Mouse (Mus musculus) myocyte (in vitro differentiated cells): ENCODE data around the gene Ctla2b. TPM values are rescaled to one million over a fixed set of nuclear protein-coding genes. Genes with fewer than 3 reads are reported as not detected.
A peak's percentile ranks its signal among the peaks of the same experiment; 100 is the strongest.
"Not testable (repeated sequence)": the region's sequence is repeated elsewhere in the genome, so short reads cannot be mapped to it uniquely, and the experiment has no call there.

ENCODE experiments used
- H3K27me3 ChIP-seq: one replicate; pipeline ENCODE4 v1.6.1; 2011; ENCODE audit not compliant: control insufficient read depth, insufficient read depth, insufficient read length
- H3K36me3 ChIP-seq: one replicate; pipeline ENCODE4 v1.6.1; 2011; ENCODE audit not compliant: control insufficient read depth, insufficient read depth
- H3K4me2 ChIP-seq: one replicate; pipeline ENCODE4 v1.6.1; 2011; ENCODE audit warnings: low read depth, control low read depth
- H3K4me3 ChIP-seq: one replicate; pipeline ENCODE4 v1.5.1; 2011; ENCODE audit warnings: mild to moderate bottlenecking, control low read depth, moderate library complexity
- H3K79me2 ChIP-seq: one replicate; pipeline ENCODE4 v1.6.1; 2011; ENCODE audit not compliant: control insufficient read depth, insufficient read depth
- H3ac ChIP-seq: one replicate; pipeline ENCODE4 v1.6.1; 2011; ENCODE audit not compliant: control insufficient read depth, insufficient read length
- CEBPB ChIP-seq: IDR thresholded peaks from 2 replicates; pipeline ENCODE4 v1.6.1; 2011; ENCODE audit warnings: mild to moderate bottlenecking, moderate library complexity; ENCODE audit not compliant: poor library complexity, insufficient read depth, severe bottlenecking
- E2F4 ChIP-seq: IDR thresholded peaks from one replicate; pipeline ENCODE4 v1.6.1; 2011; ENCODE audit warnings: mild to moderate bottlenecking, control low read depth, moderate library complexity; ENCODE audit not compliant: insufficient read depth
- MAX ChIP-seq: IDR thresholded peaks from one replicate; pipeline ENCODE4 v1.6.1; 2011; ENCODE audit warnings: low read depth, mild to moderate bottlenecking, control low read depth
- MYOD1 ChIP-seq, 3 experiments: IDR thresholded peaks; one replicate each; pipeline ENCODE4 v1.6.1; 2011; ENCODE audit warnings: control low read depth in 2 of 3, low read depth in 2 of 3, mild to moderate bottlenecking in 2 of 3, moderate library complexity in 1 of 3; ENCODE audit not compliant: insufficient read length in 2 of 3, control insufficient read depth in 1 of 3
- MYOG ChIP-seq, 3 experiments: IDR thresholded peaks; one replicate each; pipeline ENCODE4 v1.6.1; 2011; ENCODE audit warnings: control low read depth in 2 of 3, low read depth in 2 of 3, mild to moderate bottlenecking in 2 of 3; ENCODE audit not compliant: insufficient read length in 2 of 3, control insufficient read depth in 1 of 3, insufficient read depth in 1 of 3
- POLR2A ChIP-seq: IDR thresholded peaks from one replicate; pipeline ENCODE4 v1.6.1; 2011; ENCODE audit warnings: low read depth, mild to moderate bottlenecking, control low read depth, moderate library complexity; ENCODE audit not compliant: insufficient read length
- POLR2AphosphoS2 ChIP-seq: IDR thresholded peaks from one replicate; pipeline ENCODE4 v1.6.1; 2011; ENCODE audit warnings: low read depth, control low read depth; ENCODE audit not compliant: insufficient read length
- REST ChIP-seq: IDR thresholded peaks from one replicate; pipeline ENCODE4 v1.6.1; 2011; ENCODE audit warnings: mild to moderate bottlenecking, control low read depth, moderate library complexity; ENCODE audit not compliant: insufficient read depth, insufficient read length
- SRF ChIP-seq: IDR thresholded peaks from one replicate; pipeline ENCODE4 v1.6.1; 2011; ENCODE audit warnings: low read depth; ENCODE audit not compliant: control insufficient read depth, insufficient read length
- TCF12 ChIP-seq: IDR thresholded peaks from one replicate; pipeline ENCODE4 v1.6.1; 2011; ENCODE audit warnings: mild to moderate bottlenecking, control low read depth; ENCODE audit not compliant: poor library complexity, insufficient read depth, severe bottlenecking
- TCF3 ChIP-seq: IDR thresholded peaks from one replicate; pipeline ENCODE4 v1.6.1; 2011; ENCODE audit warnings: low read depth, control low read depth; ENCODE audit not compliant: insufficient read length
- USF1 ChIP-seq: IDR thresholded peaks from one replicate; pipeline ENCODE4 v1.6.1; 2011; ENCODE audit warnings: low read depth, mild to moderate bottlenecking, control low read depth, moderate library complexity
- polyA plus RNA-seq: library from polyadenylated mRNA; unstranded; fragments of >200 nt; fragmentation: generic; extraction: Trizol; gene quantifications from one replicate; pipeline ENCODE4 v1.2.1, GENCODE M21; 2012; ENCODE audit warnings: missing spikeins

The Ctla2b gene
- polyA plus RNA-seq: 2.2 TPM

DNA sequence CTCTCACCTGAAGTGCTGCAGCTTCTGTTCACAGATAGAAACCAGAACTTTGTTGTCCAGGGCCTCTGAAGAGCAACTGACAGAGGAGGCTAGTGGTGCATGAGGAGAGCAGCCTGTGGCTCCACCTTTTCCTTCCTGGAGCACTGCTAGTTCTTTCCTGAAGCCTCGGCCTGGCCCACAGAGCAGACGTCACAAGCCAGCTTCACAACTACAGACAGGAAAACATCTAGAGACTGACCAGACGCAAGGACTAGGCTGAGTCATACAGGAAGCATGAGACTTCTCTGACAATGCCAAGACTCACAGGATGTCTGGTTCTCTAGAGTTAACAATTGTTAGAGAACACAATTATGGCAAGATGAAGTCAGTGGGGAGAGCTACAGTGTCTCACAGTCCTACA, at the start of gene Ctla2b:
Gene Ctla2b, minus strand, starts transcription at position 120 of the 400 bp plus-strand sequence.
- H3K4me2 ChIP-seq: no peak within 1 kb of the TSS
- H3K4me3 ChIP-seq: no peak within 1 kb of the TSS
- H3K79me2 ChIP-seq: no peaks in the 10 kb centered on the region
- TF ChIP-seq MYOD1 (IDR thresholded peaks at IDR 0.05; ENCODE audit: control insufficient read depth in 1 of 3, insufficient read length in 2 of 3, low read depth in 2 of 3) (no peak), SRF (no peak), MAX (no peak), USF1 (no peak), MYOG (IDR thresholded peaks at IDR 0.05; ENCODE audit: control insufficient read depth in 1 of 3, insufficient read depth in 1 of 3, insufficient read length in 2 of 3, low read depth in 2 of 3) (no peak), REST (no peak), CEBPB (no peak), TCF3 (no peak), TCF12 (no peak), POLR2AphosphoS2 (no peak), E2F4 (no peak), POLR2A (no peak)
- no peaks in the 10 kb centered on the region for H3K27me3 ChIP-seq
- H3K36me3 ChIP-seq: no peaks in the 10 kb centered on the region
- H3ac ChIP-seq: no peak within 1 kb of the TSS

DNA sequence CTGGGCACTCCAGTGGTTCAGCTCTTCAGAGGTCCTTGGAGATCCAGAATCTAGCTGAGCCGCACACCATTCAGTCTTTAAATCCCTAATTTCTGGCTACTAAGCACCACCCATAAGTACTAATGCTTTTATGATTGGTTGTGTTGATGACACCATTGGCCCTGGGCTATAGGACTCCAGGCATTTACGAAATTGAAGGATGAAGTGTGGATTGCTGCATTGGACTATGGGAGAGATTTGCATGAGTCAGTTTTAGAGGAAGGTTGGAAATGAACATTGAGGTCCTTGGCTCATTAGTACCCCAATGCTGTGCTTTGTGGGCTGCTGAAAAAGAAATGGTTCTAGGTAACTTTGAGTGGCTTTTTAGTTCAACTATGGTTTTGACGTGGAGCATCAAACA, 44.6 kb upstream of the Ctla2b start, which contains the start of gene Tpbpa:
Gene Tpbpa, minus strand, starts transcription at position 101 of the 400 bp plus-strand sequence.
- H3ac ChIP-seq, H3K36me3 ChIP-seq, H3K4me2 ChIP-seq, H3K27me3 ChIP-seq, H3K79me2 ChIP-seq, H3K4me3 ChIP-seq: not testable (repeated sequence)

DNA sequence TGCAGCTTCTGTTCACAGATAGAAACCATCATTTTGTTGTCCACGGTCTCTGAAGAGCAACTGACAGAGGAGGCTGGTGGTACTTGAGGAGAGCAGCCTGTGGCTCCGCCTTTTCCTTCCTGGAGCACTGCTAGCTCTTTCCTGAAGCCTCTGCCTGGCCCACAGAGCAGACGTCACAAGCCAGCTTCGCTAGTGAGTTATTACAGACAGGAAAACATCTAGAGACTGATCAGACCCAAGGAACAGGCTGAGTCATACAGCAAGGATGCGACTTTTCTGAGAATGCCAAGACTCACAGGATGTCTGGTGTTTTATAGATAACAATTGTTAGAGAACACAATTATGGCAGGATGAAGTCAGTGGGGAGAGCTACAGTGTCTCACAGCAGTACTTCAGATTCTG, 39.3 kb upstream of the Ctla2b start, which contains the start of the genes Gm49391 and Ctla2a:
Gene Gm49391, minus strand, starts transcription at position 72 of the 402 bp plus-strand sequence.
Gene Ctla2a, minus strand, starts transcription at position 126 of the 402 bp plus-strand sequence.
- no peak for TF ChIP-seq POLR2AphosphoS2
- no peaks in the 10 kb centered on the region for H3K36me3 ChIP-seq
- H3K4me2 ChIP-seq: peak within 1 kb of the TSS; percentile 61
- no peak within 1 kb of the TSS for H3ac ChIP-seq
- H3K27me3 ChIP-seq: no peaks in the 10 kb centered on the region
- H3K4me3 ChIP-seq: no peak within 1 kb of the TSS
- no peaks in the 10 kb centered on the region for H3K79me2 ChIP-seq

DNA sequence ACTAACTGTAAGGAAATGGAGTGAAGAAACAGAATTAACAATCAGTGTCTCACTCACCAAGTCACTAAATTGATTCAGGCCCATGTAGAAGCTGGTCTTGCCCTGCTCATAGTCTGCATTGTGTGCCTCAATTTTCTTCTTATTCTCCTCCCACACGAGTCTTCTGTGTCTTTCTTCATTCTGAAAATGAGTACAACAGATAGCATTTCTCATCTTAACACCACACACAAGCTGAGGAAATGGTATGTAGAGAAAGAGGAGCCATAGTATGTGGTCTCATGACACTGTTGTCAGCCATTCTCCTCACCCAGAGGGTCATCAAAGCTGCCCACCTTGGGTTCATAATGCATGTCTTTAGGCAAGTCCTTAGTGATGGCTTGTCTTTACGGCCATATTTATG, 38.2 kb upstream of the Ctla2b start, which contains the start of gene Gm49393:
Gene Gm49393, minus strand, starts transcription at position 101 of the 400 bp plus-strand sequence.
- peak within 1 kb of the TSS; percentile 61 for H3K4me2 ChIP-seq
- not testable (repeated sequence) for H3K79me2 ChIP-seq, H3K27me3 ChIP-seq, H3ac ChIP-seq, H3K36me3 ChIP-seq, H3K4me3 ChIP-seq

DNA sequence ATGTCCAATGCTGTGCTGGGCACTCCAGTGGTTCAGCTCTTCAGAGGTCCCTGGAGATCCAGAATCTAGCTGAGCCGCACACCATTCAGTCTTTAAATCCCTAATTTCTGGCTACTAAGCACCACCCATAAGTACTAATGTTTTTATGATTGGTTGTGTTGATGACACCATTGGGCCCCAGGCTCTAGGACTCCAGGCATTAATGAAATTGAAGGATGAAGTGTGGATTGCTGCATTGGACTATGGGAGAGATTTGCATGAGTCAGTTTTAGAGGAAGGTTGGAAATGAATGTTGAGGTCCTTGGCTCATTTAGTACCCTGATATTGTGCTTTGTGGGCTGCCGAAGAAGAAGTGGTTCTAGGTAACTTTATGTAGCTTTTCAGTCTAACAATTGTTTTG, 7.5 kb upstream of the Ctla2b start, which contains the start of gene Tpbpb:
Gene Tpbpb, minus strand, starts transcription at position 101 of the 400 bp plus-strand sequence.
- not testable (repeated sequence) for H3K79me2 ChIP-seq, H3K4me3 ChIP-seq, H3K27me3 ChIP-seq, H3K4me2 ChIP-seq, H3ac ChIP-seq, H3K36me3 ChIP-seq

DNA sequence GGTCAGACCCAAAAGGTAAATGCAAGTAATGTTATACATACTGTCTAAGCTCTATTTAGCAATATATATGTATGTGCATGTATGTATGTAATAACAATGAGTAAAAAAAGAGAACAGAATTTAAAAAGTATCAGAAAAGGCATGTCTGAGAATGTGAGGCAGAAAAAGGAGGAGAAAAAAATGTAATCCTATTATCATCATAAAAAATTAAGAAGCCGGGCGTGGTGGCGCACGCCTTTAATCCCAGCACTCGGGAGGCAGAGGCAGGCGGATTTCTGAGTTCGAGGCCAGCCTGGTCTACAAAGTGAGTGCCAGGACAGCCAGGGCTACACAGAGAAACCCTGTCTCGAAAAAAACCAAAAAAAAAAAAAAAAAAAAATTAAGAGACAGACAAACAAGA, 453 bp downstream of the Ctla2b start, which contains the start of gene Gm49392:
Gene Gm49392, minus strand, starts transcription at position 101 of the 400 bp plus-strand sequence.
- H3K79me2 ChIP-seq, H3K36me3 ChIP-seq, H3K27me3 ChIP-seq, H3K4me2 ChIP-seq, H3K4me3 ChIP-seq, H3ac ChIP-seq: not testable (repeated sequence)
